Mouse (Mus musculus): ENCODE results near the gene Scg3. TPM values are rescaled to one million over a fixed set of nuclear protein-coding genes. Genes with fewer than 3 reads are reported as not detected.

Scg3 gene
- total and polyA plus RNA-seq, 3 experiments = not detected

DNA sequence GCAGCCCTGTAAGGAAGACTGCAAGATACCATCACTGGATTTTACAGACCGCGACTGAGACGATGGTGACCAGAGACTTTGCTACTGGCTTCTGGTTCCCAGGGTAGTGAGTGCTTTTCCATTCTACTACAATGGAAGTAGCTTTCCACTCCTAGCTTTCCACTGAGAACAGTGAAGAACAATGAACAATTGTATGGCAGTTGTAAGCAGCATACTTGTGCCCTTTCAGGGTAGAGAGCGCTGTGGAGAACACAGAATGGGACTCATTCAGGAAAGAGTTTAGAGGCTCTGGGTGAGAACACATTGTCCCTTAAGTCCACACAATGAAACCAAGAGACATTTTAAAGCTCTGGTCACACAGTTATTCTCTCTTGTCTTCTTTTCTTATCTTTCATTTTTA, 86.3 kb downstream of the Scg3 start:
- Histone ChIP-seq H3K9me3 (replicated peaks; ENCODE audit: low read length) (no peaks in the 10 kb centered on the region), H3K27me3 (replicated peaks) (peaks cover 2% of the 10 kb centered on the region), H3K4me2 (ENCODE audit: insufficient read depth, low read depth, poor library complexity, severe bottlenecking) (no peak overlapping the region), H3K9ac (ENCODE audit: insufficient read depth, low read depth) (no peak overlapping the region), H3K36me3 (replicated peaks in 1 of 2; ENCODE audit: control insufficient read depth in 1 of 2, insufficient read depth in 1 of 2, low read length in 1 of 2) (no peaks in the 10 kb centered on the region), H3K4me3 (replicated peaks in 1 of 3; ENCODE audit: low read depth in 2 of 3, low read length in 2 of 3, poor library complexity in 1 of 3) (no peak overlapping the region), H3K79me2 (replicated peaks; ENCODE audit: control insufficient read depth, extremely low read depth, insufficient read depth, poor library complexity, severe bottlenecking) (no peaks in the 10 kb centered on the region), H3K27ac (ENCODE audit: insufficient read depth, low read depth) (no peak overlapping the region), H3K4me1 (ENCODE audit: control insufficient read depth in 1 of 2, insufficient read depth in 2 of 2) (0 out of 4 replicates have a peak, but pooled peaks cover 0 to 4% of the 10 kb centered on the region in 2 experiments)
- in situ Hi-C loops (cut with MboI; ENCODE audit: low pct_ligation_motif_present, low pct_unique_long_range_greater_than_20kb, low sequenced_read_pairs) (no loop called here), dilution Hi-C loops (cut with MboI; ENCODE audit: extremely low pct_ligation_motif_present, extremely low pct_unique_long_range_greater_than_20kb, low sequenced_read_pairs) (no loop called here)
- no peak for DNase-seq (ENCODE audit: extremely low read depth)
- TF ChIP-seq ZC3H11A (IDR thresholded peaks at IDR 0.05; ENCODE audit: low read depth, low read length) (no peak), SIN3A (IDR thresholded peaks at IDR 0.05; ENCODE audit: low read length) (no peak), ELF1 (IDR thresholded peaks at IDR 0.05; ENCODE audit: low read depth, low read length) (no peak), MYC (IDR thresholded peaks at IDR 0.05; ENCODE audit: low read depth, low read length) (no peak), PAX5 (IDR thresholded peaks at IDR 0.05; ENCODE audit: low read length) (no peak), KAT2A (IDR thresholded peaks at IDR 0.05; ENCODE audit: insufficient replicate concordance, low read length) (no peak), EP300 (IDR thresholded peaks at IDR 0.05; ENCODE audit: low read length) (no peak), MEF2A (IDR thresholded peaks at IDR 0.05; ENCODE audit: borderline replicate concordance, low read depth, low read length) (no peak), ZKSCAN1 (IDR thresholded peaks at IDR 0.05; ENCODE audit: borderline replicate concordance, low read depth, low read length) (no peak), MXI1 (IDR thresholded peaks at IDR 0.05; ENCODE audit: low read depth, low read length) (no peak), E2F4 (IDR thresholded peaks at IDR 0.05; ENCODE audit: insufficient replicate concordance, low read depth, low read length) (no peak), POLR2AphosphoS2 (IDR thresholded peaks at IDR 0.05; ENCODE audit: low read depth, low read length) (no peak), ZNF384 (IDR thresholded peaks at IDR 0.05; ENCODE audit: low read depth, low read length) (no peak), MAX (IDR thresholded peaks at IDR 0.05; ENCODE audit: low read length) (no peak), IRF4 (IDR thresholded peaks at IDR 0.05; ENCODE audit: low read depth, low read length) (no peak)

DNA sequence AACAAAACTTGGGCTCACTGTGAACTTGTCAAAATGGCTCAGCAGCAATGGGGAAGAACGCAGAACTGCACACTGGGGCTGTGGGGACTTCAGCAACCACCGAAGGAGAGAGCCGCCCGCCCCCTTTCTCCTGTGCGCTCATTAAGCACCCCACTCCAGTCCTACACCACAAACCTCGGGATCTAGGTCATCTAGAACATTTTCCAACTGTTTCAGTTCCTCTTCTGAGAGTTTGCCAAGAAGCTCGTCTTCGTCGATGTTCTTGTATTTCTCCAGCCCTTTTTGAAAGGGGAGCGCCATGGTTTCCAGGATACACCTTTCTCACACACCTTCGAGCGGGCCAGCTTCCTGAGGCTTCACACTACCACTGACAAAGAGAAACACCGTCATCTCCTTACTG, 86.8 kb downstream of the Scg3 start:
- dilution Hi-C loops (cut with MboI; ENCODE audit: extremely low pct_ligation_motif_present, extremely low pct_unique_long_range_greater_than_20kb, low sequenced_read_pairs) = no loop called here
- 0 out of 4 replicates have a peak, but pooled peaks cover 0 to 4% of the 10 kb centered on the region in 2 experiments for H3K4me1 ChIP-seq (ENCODE audit: control insufficient read depth in 1 of 2, insufficient read depth in 2 of 2)
- in situ Hi-C loops (cut with MboI; ENCODE audit: low pct_ligation_motif_present, low pct_unique_long_range_greater_than_20kb, low sequenced_read_pairs) = no loop called here
- H3K36me3 ChIP-seq (replicated peaks in 1 of 2; ENCODE audit: control insufficient read depth in 1 of 2, insufficient read depth in 1 of 2, low read length in 1 of 2) = no peaks in the 10 kb centered on the region
- no peak overlapping the region for H3K27ac ChIP-seq (ENCODE audit: insufficient read depth, low read depth)
- DNase-seq (ENCODE audit: extremely low read depth) = no peak
- H3K4me3 ChIP-seq (replicated peaks in 1 of 3; ENCODE audit: low read depth in 2 of 3, low read length in 2 of 3, poor library complexity in 1 of 3) = no peak overlapping the region
- TF ChIP-seq TBP (conservative IDR thresholded peaks at IDR 0.05; ENCODE audit: low read depth, low read length) = no peak
- TF ChIP-seq SIN3A (IDR thresholded peaks at IDR 0.05; ENCODE audit: low read length) = no peak
- no peak overlapping the region for H3K9ac ChIP-seq (ENCODE audit: insufficient read depth, low read depth)
- no peak overlapping the region for H3K4me2 ChIP-seq (ENCODE audit: insufficient read depth, low read depth, poor library complexity, severe bottlenecking)
- no peaks in the 10 kb centered on the region for H3K79me2 ChIP-seq (replicated peaks; ENCODE audit: control insufficient read depth, extremely low read depth, insufficient read depth, poor library complexity, severe bottlenecking)
- peaks cover 2% of the 10 kb centered on the region for H3K27me3 ChIP-seq (replicated peaks)
- no peaks in the 10 kb centered on the region for H3K9me3 ChIP-seq (replicated peaks; ENCODE audit: low read length)

All from CH12.LX (cell line).